Mouse (Mus musculus): ENCODE measurements around the gene Plek2. TPM values are rescaled to one million over a fixed set of nuclear protein-coding genes. Genes with fewer than 3 reads are reported as not detected.
A peak's percentile ranks its signal among the peaks of the same experiment; 100 is the strongest.

The Plek2 gene
- polyA plus RNA-seq, 1 experiment from 2014 or later = not detected

GRCm38 (mm10) chr12:78890062-78890461, 16.7 kb downstream of the Plek2 start:
- H3K79me2 ChIP-seq (ENCODE audit: inconsistent target) = no peaks in the 10 kb centered on the region
- no peak overlapping the region for H3K27ac ChIP-seq
- H3K36me3 ChIP-seq (ENCODE audit: inconsistent target) = peaks cover 16% of the 10 kb centered on the region; the same call in 1 of the 2 replicates
- no peak overlapping the region for H3K4me3 ChIP-seq (ENCODE audit: inconsistent target)
- WGBS (ENCODE audit: missing documents) = 88% methylated on average over 1 of the region's 1 CpGs

- H3K27ac ChIP-seq = no peak overlapping the region
- WGBS (ENCODE audit: missing documents) = 95% methylated on average over 3 of the region's 3 CpGs
- H3K4me3 ChIP-seq (ENCODE audit: inconsistent target) = no peak overlapping the region
- H3K36me3 ChIP-seq (ENCODE audit: inconsistent target) = peaks cover 70% of the 10 kb centered on the region
- peaks cover 88% of the 10 kb centered on the region for H3K79me2 ChIP-seq (ENCODE audit: inconsistent target)
These were observed 32.2 kb downstream of the Plek2 start for GRCm38 (mm10) chr12:78874581-78874980.

GRCm38 (mm10) chr12:78868115-78868514, 38.6 kb downstream of the Plek2 start:
- H3K79me2 ChIP-seq (ENCODE audit: inconsistent target) = peaks cover 97% of the 10 kb centered on the region
- H3K36me3 ChIP-seq (ENCODE audit: inconsistent target) = peaks cover 11% of the 10 kb centered on the region
- peak overlapping the region; percentile 45 for H3K27ac ChIP-seq
- WGBS (ENCODE audit: missing documents) = 40% methylated on average over 1 of the region's 1 CpGs
- H3K4me3 ChIP-seq (ENCODE audit: inconsistent target) = no peak overlapping the region

- Histone ChIP-seq H3K27ac (no peak overlapping the region), H3K36me3 (ENCODE audit: inconsistent target) (no peaks in the 10 kb centered on the region), H3K4me3 (ENCODE audit: inconsistent target) (no peak overlapping the region), H3K79me2 (ENCODE audit: inconsistent target) (peaks cover 91% of the 10 kb centered on the region)
- 80% methylated on average over 1 of the region's 1 CpGs for WGBS (ENCODE audit: missing documents)
These were observed 41.3 kb downstream of the Plek2 start for GRCm38 (mm10) chr12:78865434-78865833.

- Histone ChIP-seq H3K27ac (peak overlapping the region; percentile 97), H3K36me3 (ENCODE audit: inconsistent target) (0 out of 2 replicates have a peak, but pooled peaks cover 3% of the 10 kb centered on the region), H3K79me2 (ENCODE audit: inconsistent target) (peaks cover 94% of the 10 kb centered on the region), H3K4me3 (ENCODE audit: inconsistent target) (peak overlapping the region; percentile 98)
- 2% methylated on average over 22 of the region's 22 CpGs for WGBS (ENCODE audit: missing documents)
These were observed 44.5 kb downstream of the Plek2 start for GRCm38 (mm10) chr12:78862254-78862730.

GRCm38 (mm10) chr12:78861496-78862253, 45.1 kb downstream of the Plek2 start, which contains the start of the genes Atp6v1d and Eif2s1:
Gene Atp6v1d, minus strand, starts transcription at chr12:78861638.
Gene Eif2s1, plus strand, starts transcription at chr12:78861819.
- Histone ChIP-seq H3K36me3 (ENCODE audit: inconsistent target) (0 out of 2 replicates have a peak, but pooled peaks cover 7% of the 10 kb centered on the region), H3K4me3 (ENCODE audit: inconsistent target) (peak within 1 kb of the TSS; percentile 98), H3K79me2 (ENCODE audit: inconsistent target) (peaks cover 94% of the 10 kb centered on the region), H3K27ac (peak within 1 kb of the TSS; percentile 97)
- WGBS (ENCODE audit: missing documents) = under 1% methylated on average over 49 of the region's 55 CpGs

- 0 out of 2 replicates have a peak, but pooled peaks cover 13% of the 10 kb centered on the region for H3K36me3 ChIP-seq (ENCODE audit: inconsistent target)
- under 1% methylated on average over 26 of the region's 30 CpGs for WGBS (ENCODE audit: missing documents)
- peak overlapping the region; percentile 98 for H3K4me3 ChIP-seq (ENCODE audit: inconsistent target)
- peaks cover 94% of the 10 kb centered on the region for H3K79me2 ChIP-seq (ENCODE audit: inconsistent target)
- peak overlapping the region; percentile 97 for H3K27ac ChIP-seq
These were observed 45.8 kb downstream of the Plek2 start for GRCm38 (mm10) chr12:78860921-78861495.

- 98% methylated on average over 4 of the region's 4 CpGs for WGBS (ENCODE audit: missing documents)
- Histone ChIP-seq H3K4me3 (ENCODE audit: inconsistent target) (no peak overlapping the region), H3K36me3 (ENCODE audit: inconsistent target) (peaks cover 66% of the 10 kb centered on the region), H3K79me2 (ENCODE audit: inconsistent target) (peaks cover 8% of the 10 kb centered on the region; the same call in 1 of the 2 replicates), H3K27ac (no peak overlapping the region)
These were observed 58.5 kb downstream of the Plek2 start for GRCm38 (mm10) chr12:78848246-78848645.

- H3K27ac ChIP-seq = no peak overlapping the region
- peaks cover 81% of the 10 kb centered on the region for H3K36me3 ChIP-seq (ENCODE audit: inconsistent target)
- no peaks in the 10 kb centered on the region for H3K79me2 ChIP-seq (ENCODE audit: inconsistent target)
- no peak overlapping the region for H3K4me3 ChIP-seq (ENCODE audit: inconsistent target)
- WGBS (ENCODE audit: missing documents) = 94% methylated on average over 1 of the region's 1 CpGs
These were observed 64.3 kb downstream of the Plek2 start for GRCm38 (mm10) chr12:78842429-78842828.

- WGBS (ENCODE audit: missing documents) = 62% methylated on average over 4 of the region's 4 CpGs
These were observed 66.9 kb downstream of the Plek2 start for GRCm38 (mm10) chr12:78839906-78840305.

More at GRCm38 (mm10) chr12:78839906-78840305, 66.9 kb downstream of the Plek2 start:
- Histone ChIP-seq H3K27ac (no peak overlapping the region), H3K4me3 (ENCODE audit: inconsistent target) (no peak overlapping the region), H3K79me2 (ENCODE audit: inconsistent target) (no peaks in the 10 kb centered on the region), H3K36me3 (ENCODE audit: inconsistent target) (peaks cover 86% of the 10 kb centered on the region)

Other genes with a start within 250 kb of the Plek2 start
- gene Fam71d, start 215.4 kb downstream of the Plek2 start, polyA plus RNA-seq (2018) = not detected in 3 replicates
- 12.8 to 14.0 TPM (median 13.8 TPM) in 3 replicates for gene Mpp5, start 158.1 kb downstream of the Plek2 start, polyA plus RNA-seq (2018)
- gene Atp6v1d, start 45.3 kb downstream of the Plek2 start, polyA plus RNA-seq (2018) = 98.6 to 157 TPM (median 145 TPM) in 3 replicates
- gene Eif2s1, start 45.1 kb downstream of the Plek2 start, polyA plus RNA-seq (2018) = 56.0 to 93.1 TPM (median 62.6 TPM) in 3 replicates
- 32.1 to 68.0 TPM (median 36.0 TPM) in 3 replicates for gene Tmem229b, start 100.7 kb upstream of the Plek2 start, polyA plus RNA-seq (2018)
- 0.03 to 0.05 TPM in 2 of 3 replicates, not detected in the other for gene Plekhh1, start 122.2 kb upstream of the Plek2 start, polyA plus RNA-seq (2018)
- 9.8 to 11.4 TPM (median 10.7 TPM) in 3 replicates for gene Pigh, start 182.7 kb upstream of the Plek2 start, polyA plus RNA-seq (2018)
- 0.67 to 0.85 TPM in 2 of 3 replicates, not detected in the other for gene Arg2, start 223.8 kb upstream of the Plek2 start, polyA plus RNA-seq (2018)